Mouse (Mus musculus): ENCODE data around the gene Arvcf.

The Arvcf gene

DNA sequence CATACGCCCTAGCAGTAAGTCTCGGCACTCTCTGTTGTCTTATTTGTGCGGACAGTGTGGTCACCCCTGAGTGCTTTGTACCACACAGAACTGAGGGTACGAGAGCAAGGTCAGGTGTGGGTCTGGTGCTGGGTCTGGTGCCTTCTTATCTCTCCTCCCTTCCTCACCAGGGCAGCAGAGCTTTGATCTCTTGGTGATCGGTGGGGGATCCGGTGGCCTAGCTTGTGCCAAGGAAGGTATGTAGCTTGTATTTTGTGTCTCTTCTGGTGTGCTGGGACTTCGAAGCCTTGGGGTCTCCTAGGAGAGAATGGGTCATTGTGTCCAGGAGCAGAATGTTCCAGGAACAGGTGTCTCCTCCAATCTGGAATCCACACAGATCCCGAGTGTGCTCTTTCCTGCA is 81.7 kb downstream of the Arvcf start:
- DNase-seq (ENCODE audit: low spot score in 2 of 2) = no peak

DNA sequence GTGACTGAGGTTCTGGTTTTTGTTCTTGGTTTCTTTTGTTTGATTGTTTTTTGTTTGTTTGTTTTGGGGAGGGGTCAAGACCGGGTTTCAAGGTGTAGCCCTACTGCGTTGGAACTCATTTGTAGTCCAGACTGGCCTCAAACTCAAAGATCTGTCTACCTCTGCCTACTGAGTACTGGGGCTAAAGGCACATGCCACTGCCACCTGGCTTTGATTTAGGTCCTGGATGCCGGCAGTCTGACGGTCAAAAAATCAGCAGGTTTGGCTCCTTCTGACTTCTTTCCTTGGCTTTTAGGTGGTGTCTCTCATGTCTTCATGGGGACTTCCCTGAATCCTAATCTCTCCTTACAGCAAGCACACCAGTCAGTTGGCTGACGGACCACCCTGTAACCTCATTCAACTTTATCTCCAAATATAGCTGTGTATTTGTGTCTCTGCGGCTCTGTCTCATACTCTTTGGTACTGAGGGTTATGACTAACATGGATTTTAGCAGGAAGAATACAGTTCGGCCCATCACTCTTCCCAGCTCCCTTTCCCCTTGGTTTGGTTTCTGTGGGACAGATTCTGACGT is 82.7 kb downstream of the Arvcf start:
- no peak for DNase-seq (ENCODE audit: low spot score in 2 of 2)

DNA sequence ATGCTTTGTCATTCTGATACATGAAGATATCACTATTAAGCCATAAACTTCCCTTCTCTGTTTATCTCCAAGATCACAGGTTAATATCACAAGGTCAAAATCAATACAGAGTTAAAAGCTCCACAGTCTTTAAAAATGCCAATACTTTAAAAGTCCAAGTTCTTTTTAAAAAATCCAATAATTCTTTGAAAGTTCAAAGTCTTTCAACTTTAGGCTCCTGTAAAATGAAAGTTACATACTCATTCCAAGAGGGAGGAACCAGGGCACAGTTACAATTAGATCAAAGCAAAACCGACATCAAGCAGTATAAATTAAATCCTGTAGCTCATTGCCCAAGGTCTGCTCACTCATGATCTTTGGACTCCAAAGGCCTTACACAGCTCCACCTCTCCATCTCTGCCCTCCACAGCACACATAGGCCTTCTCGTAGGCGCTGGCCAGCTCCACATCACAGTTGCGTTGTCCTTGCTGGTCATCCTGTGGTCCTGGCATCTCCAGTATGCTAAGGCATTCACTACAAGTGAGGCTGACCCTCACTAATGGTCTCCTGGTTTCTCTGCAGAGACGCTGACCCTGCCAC is 85.4 kb downstream of the Arvcf start:
- DNase-seq (ENCODE audit: low spot score in 2 of 2) = no peak

DNA sequence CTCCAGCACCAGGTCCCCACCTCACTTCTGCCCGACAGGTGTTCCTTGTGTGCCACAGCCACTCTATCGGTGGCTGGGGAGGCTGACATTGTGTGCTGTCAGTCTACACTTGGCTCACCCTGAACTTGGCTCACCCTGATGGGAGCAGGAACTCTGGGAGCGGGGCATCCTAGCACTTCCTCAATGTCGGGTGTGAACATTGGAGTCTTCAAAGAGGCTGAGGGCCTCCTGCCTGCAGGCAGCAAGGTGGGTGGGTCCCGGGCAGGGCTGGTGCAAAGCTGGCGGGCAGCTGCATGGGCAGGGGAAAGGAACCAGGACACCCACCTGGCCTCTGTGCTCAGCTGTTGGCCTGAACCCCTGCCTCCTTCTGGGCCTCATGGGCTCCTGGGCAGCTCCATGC is 88.1 kb downstream of the Arvcf start:
- no peak for DNase-seq (ENCODE audit: low spot score in 2 of 2)

DNA sequence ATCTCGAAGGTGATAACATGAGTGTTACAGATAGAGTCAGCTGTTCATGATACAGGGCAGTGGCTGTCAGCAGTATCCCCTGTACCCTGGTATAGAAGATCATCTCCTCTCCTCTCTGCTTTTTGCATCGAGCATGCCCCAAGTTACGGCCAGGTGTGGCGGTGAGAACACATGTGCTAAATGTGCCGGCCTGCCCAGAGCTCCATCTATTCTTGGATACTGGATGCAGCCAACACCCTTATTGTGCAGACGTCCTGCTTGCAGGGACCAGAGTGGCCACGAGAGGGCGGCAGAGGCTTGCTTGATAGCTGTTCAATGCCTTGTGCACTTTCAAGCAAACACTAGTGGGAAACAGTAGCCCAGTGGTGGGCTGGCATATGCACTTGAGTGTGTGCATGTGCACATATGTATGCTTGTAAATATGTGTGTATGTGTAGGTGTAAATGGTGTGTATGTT is 95.4 kb downstream of the Arvcf start:
- peak; percentile 85 to 92 for DNase-seq (ENCODE audit: low spot score in 2 of 2)

DNA sequence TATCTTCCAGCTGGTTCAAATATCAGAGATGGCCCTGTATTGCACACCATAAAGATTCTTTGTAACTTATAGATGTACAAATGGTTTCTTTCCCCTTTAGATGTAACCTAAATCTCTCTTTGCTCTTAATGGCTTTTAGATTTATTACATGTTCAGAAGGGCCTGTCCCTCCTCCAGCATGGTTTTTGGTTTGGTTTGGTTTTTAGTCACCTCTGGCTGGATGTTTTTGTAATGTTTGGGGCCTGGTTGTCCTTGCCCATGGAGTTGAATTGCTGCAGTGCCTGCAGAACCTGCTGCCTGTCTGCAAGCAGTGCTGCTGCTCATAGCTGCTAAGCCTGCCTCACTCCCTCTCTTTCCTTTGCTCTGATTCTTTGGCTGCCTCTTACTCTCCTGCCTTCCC is 99.3 kb downstream of the Arvcf start:
- no peak for DNase-seq (ENCODE audit: low spot score in 2 of 2)

DNA sequence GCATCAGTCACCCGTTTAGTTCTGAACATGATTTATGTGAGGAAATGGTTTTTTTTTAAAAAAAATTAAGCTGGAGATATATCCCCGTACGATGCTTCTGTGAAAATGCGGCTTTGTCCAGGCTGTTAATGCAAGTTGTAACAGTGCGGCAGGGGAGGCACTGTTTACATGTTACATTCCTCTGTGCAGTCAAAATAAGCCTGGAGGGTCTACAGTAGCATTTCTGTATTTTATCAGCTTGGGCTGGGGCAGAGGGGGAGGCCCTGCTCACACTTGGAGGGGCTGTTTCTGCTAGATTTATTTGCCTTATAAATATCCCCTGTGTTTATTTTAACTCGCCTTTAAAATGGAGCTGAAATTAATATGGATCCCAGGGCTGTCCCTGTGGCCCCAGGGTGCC is 100.1 kb downstream of the Arvcf start:
- DNase-seq (ENCODE audit: low spot score in 2 of 2) = no peak

DNA sequence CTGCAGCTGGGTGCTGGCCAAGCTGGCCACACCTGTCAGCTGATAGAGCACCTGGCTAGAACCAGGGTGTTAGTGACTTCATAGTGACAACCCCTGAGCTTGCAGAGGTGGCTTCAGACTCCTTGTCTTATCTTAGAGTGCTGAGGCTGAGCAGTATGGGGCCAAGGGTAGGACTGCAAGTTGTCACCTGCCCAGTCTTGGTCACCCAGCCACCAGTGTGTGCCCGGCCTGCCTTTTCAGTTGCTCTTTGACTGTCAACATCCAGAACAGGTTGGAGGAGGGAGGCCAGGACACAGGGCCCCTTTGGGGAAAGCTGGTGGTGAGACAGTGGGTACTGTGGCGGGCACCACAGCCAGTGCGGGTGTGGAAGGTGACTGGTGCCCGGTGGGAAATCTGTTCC is 101.0 kb downstream of the Arvcf start:
- DNase-seq (ENCODE audit: low spot score in 2 of 2) = no peak

DNA sequence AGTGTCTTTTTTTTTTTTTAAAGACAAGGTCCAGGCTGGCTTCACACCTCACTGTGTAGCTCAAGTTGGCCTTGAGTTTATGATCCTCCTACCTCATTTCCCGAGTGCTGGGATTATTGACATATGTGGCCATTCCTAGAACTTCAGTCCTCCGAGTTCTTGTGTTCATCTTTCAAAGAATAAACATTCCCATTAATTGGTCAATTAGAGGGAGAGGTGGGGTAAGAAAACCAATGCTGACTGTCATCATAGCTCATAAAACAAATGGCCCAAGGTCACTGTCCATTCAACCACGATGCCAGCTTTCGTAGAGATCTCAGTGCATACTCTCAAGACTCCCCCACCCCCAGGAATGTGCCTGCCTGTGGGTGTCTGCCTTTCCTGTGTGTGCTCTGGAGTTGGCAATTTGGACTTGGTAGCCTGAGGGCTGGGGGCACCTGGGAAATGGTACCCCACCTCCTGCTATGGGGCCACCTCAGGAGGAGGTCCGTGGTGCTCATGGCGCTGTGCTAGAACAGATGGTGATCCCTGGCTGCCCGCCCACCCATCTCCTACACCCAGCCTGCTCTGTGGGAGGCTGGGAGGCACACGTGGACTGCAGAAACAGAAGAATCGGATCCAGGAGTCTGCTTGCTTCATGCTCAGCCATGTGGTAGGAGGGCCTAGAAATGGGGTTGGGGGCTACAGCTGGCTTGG is 103.7 kb downstream of the Arvcf start:
- no peak for DNase-seq (ENCODE audit: low spot score in 2 of 2)

DNA sequence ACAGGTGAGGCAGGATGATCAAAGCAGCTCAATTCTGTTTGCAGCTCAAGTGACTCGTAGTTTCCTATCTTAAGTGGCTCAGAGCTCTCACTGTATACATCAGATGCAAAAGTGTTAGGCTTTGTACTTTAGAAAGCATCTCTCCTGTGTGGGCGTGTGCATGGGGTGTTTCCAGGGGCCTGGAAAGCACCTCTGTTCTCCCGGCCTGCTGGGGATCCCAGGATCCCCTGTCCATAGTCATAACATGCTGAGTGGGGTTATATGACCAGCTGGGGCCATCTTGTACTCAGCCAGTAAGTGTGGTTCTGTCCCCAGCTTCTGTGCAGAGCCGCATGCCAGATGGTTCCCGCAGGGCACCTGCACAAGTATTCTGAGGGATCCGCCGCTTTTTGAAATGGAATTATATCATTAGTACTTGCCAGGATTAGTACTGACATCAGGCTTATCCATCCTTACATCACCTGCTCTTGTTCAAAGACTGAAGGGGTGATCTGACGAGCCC is 104.4 kb downstream of the Arvcf start:
- DNase-seq (ENCODE audit: low spot score in 2 of 2) = no peak

DNA sequence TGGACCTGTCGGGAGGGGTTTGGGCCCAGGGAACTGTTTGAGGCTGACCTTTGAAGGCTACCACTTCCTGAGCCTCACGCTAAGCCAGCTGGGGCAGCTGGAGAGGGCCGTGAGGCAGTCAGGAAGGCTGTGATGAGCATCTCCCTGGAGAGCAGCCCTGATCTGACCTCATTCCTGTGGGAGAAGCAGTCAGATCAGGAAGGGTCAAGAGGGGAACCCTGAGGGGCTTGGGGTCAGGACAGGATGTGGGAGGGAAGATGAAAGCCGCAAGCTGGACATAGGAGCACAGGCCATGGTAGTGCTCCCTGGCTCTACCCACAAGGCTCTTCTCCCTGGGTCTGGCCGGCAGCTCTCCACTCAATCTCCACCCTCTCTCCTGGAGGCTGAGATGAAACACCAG is 105.9 kb downstream of the Arvcf start:
- no peak for DNase-seq (ENCODE audit: low spot score in 2 of 2)

DNA sequence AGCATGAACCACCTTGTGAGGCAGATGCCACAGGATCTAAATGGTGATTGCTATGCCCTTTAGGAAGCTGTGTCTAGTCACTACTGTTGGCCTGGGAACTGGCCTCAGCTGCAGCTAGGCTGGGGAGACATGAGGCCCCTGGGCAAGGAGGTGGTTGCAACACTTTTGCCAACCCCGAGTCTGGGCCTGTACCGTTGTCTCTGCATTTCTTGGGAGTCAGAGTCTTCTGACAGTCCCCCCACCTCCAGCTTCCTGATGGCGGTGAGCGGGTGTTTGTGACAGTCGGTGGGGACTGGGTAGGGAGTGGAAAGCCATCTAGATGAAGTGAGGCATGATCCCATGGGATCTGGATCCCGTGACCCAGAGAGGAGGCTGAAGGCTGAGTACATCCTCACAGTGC is 107.4 kb downstream of the Arvcf start:
- DNase-seq (ENCODE audit: low spot score in 2 of 2) = no peak

Measured in spleen, postnatal 14 days (tissue).